Mouse (Mus musculus) embryo, embryonic 11.5 days (tissue): ENCODE measurements around the gene Ears2.

Experiments used
- DNase-seq: peaks from one replicate; pipeline ENCODE4 v3.0.0-alpha.2; 2012; ENCODE audit warnings: low read depth, low spot score

Ears2 gene

DNA sequence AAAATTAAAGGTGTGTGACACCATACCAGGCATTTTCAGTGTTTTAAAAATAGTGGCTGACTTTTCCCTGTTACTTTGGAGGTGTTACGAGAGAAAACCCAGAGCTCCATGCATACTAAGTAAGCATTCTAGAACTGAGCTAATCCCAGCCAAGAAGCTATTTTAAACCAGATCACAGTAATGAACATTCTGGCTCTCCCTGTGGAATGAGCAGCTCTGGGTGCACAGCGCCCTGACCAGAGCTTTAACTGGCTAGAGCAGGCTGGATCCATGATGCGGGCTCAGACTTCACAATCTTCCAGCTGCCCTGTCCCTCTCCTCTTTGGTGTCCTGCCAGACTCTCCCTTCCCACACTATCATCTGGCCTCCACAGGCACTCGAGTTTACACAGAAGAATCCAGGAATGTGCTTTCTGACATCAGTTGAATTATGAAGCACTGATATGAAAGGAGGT, 21.9 kb downstream of the Ears2 start:
- DNase-seq: no peak

DNA sequence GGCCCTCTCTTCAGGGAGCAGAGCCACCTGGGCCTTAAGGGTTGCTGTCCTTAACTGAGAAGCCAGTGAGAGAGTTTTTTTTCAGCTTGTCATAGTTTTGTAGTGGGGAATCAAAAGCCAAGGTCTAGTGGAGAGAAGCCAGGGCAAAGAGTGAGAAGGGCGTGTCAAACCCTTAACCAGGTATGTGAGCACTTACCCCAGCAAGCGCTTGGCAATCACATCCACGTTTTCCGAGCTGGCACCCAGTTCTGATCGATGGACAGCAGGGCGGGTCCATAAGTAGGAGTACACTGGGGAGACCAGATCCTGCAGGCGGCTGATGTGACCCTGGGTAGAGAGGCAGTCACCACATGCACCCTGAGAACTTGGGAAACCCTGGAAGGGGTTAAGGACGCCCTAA, 23.0 kb downstream of the Ears2 start:
- no peak for DNase-seq

DNA sequence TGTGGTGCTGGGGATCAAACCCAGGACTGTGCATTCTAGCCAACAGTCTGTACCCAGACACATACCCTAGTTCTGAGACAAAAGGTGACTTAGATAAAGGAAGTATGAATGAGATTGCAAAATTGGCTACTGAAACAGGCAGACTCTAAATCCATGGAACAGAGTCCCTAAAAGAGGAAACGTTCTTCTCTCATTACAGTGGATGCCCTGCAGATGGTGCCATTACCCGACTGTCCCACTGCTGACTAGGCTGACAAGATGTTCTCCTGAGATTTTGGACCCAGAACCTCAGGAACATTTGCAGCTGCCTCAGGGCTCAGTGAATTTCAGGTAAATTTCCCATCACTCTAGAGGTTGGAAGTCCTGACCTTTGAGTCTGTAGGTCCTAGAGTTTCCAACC, 32.7 kb downstream of the Ears2 start:
- no peak for DNase-seq

DNA sequence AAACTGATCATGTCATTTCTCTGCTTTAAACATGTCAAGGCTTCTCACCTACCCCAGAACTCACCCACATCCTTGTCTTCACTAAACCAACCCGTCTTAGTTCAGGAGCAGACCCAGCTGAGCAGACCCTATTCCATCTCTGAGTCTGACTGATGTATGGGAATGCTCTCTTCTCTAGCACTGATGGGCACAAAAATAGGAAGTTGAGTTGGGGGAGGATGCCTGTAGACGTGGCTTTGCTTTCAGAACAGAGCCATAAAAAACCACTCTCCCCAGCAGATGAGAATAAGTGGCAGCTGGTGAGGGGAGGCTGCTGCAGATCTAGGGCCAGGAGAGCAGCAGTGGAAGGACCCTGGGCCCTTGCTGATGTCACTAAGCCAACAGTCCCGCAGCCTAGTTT, 33.7 kb downstream of the Ears2 start:
- no peak for DNase-seq

DNA sequence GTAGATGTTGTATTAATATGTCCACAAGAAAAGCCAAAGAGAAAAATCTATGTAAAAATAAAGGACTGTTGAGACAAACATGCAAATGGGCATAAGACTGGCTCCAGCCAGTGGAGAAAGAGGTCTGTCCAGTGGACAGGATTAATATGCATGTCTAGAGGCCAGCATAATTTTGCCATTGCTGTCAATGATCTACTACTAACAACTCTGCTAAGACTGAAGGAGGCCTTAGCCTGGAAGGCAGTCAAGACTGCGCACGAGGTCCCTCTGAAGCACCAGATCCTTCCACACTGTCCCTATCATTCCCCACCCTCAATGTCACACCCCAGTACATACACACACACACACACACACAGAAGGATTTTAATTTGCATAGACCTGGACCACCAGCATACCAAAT, 44.9 kb downstream of the Ears2 start:
- DNase-seq: no peak

DNA sequence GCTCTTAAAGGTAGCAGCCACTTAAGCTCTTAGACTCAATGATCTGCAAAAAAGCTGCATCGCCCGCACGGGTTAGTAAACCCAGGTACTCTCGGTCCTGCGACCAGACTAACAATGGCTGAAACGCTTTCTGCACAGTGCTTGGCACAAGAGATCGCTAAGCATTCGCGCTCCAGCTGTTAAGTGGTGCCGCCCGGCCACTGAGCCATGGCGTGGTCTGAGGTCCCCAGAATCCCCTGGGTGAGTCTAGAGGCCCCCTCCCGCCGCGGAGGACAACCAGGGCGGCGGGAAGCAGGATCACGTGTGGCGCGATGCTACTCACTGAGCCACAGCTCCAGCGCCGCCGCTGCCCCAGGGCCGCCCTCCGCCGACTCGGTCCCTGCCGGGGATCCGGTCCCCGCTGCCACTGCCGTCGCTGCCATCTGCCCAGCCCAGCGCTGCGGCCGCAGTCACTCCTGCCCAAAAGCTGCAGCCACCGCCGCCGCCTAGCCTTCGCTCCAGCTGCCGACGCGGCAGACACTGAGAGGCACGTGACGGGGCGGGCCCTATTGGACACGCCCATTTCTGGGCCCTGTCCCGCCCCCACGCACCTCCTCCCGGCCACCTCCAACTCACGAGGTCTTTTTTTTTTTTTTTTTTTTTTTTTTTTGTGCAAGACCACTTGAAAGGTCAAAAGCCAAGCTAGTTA, 46.3 kb downstream of the Ears2 start, which contains the start of gene Gga2:
Gene Gga2, minus strand, starts transcription at position 556 of the 688 bp plus-strand sequence.
- DNase-seq: peak; percentile 80

DNA sequence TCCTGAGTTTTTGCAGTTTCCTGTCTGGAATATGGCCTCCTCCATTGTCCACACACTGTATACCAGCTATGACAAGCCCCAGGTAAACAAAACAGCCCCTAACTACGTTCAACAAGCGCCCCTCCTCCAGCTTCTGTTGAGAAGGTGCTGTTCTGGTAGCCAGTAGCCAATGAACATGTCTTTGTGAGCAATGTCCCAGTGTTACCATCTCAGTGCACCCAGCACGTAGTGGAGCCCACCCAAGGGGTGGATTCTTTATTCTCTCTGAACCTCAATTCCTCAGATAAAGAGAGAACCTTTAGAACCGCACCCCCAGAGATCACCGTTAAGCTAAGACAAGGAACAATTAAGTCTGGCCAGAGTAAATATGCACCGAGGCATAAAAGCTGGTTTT, 46.8 kb downstream of the Ears2 start:
- DNase-seq: no peak

GRCm38 (mm10) chr7:122018978-122019377, 48.1 kb downstream of the Ears2 start:
- no peak for DNase-seq

- no peak for DNase-seq
Observed at GRCm38 (mm10) chr7:122018247-122018646, 48.8 kb downstream of the Ears2 start.

DNA sequence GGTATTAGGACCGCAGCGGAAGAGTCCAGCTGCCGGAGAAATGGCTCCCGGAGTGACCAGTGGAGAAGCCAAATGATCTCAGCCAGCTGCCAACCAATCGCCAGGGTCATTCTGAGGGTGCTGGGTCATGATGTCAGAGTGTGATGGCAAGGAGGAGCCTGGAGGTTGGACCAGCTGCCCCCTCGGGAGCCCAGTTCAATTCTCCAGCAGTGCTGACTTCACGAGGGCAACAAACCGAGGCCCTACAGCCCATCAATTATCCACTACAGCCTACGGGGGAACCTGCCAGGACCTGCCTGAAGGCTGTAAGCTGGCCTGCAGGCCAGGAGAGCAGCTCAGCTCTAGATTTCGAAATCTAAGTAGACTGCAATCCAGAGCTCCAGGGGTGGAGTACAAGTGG, 51.3 kb downstream of the Ears2 start:
- no peak for DNase-seq

GRCm38 (mm10) chr7:122015105-122015504, 52.0 kb downstream of the Ears2 start:
- no peak for DNase-seq

- no peak for DNase-seq
Observed at GRCm38 (mm10) chr7:122012949-122013348, 54.1 kb downstream of the Ears2 start.

DNA sequence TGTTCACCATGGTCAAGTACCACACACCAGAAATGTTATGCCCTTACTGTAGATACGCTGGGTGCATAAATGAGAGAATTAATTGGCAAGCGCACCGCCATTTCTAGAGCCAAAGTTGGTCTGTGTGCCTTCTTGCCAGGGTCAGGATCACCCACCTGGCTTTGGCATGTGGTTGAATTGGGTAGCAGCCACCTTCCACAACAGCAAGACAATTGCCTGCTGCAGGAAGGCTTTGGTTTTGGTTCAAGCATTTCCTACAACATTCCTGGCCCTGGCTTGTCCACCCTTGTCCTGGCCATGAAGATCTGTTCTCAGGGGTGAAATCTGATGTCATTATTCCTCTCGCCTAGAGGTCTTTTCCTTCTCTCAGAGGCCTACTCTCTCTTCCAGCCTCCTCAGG, 54.7 kb downstream of the Ears2 start:
- no peak for DNase-seq

DNA sequence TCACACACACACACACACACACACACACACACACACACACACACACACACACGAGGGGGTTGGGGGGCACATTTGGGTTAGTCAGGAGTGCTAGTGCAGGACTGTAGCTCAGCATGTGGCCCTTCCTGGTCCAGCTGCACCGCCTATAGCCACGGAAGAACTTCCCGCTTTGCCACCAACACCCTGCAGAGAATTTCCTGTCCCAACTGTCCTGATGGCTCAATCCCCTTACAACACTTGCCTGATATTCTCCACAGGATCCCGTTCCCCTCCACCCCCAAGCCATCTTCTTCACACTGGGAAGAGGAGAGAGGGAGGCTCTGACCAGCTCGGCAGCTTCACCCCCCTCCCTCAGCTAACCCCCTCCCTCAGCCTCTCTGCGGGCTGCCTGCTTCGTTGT, 66.7 kb downstream of the Ears2 start:
- DNase-seq: no peak

DNA sequence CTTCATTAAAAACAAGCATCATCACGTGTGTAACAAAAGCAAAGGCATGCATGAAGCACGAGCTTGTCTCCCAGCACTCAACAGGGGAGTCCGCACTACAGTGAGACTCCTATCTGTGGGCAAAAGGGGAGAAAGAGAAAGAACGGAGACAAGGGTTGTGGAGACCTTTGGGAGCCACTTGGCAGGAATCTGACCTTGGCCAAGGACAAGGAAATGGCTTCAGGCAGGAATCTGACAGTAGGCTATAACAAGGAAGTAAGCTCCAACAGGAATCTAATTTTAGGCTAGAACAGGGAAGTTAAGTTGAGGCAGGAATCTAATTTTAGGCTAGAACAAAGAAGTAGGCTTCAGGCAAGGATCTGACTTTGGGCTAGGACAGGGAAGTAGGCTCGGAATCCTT, 71.1 kb downstream of the Ears2 start:
- no peak for DNase-seq
